Mouse (Mus musculus) liver (tissue): ENCODE results near the gene Purb.
A peak's percentile ranks its signal among the peaks of the same experiment; 100 is the strongest.
"Not testable (repeated sequence)": the region's sequence is repeated elsewhere in the genome, so short reads cannot be mapped to it uniquely, and the experiment has no call there.

Experiments
- DNase-seq: peaks from one replicate; pipeline ENCODE4 v3.0.0-alpha.2; 2020; ENCODE audit warnings: mixed read lengths

Purb gene

DNA sequence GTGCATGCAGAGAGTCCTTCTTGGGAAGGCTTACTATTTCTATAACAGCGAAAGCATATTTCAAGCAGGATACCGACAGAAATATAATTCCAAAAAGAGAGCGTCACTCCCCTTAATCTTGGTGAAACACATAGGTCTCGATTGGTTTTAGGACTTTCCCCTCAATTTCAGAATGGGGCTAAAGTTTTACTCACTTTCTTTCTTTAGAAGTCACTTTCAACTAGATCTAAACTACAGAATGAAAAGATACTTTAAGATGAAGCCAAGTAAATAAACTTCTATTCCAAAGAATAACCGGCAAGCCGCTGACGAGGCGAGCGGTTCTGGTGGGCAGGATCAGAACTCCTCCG, 32.0 kb downstream of the Purb start:
- DNase-seq: no peak

DNA sequence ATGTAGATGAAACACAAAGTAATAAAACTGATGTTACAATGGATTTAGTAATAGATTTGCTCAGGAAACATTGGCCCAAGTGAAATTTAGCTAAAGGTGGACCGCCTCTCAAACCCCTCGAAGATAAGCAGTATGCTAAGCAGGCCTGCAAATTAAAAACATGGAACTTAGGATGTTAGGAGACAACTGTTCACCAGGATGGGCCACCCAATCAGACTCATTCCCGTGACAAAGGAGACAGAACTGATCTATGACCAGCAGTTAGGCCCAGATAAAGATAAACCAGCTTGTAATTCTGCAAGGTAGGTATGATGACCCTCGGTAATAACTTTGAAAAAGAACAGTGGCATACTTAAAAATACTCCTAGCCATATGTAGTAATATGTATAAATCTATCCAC, 32.6 kb downstream of the Purb start:
- DNase-seq: no peak

DNA sequence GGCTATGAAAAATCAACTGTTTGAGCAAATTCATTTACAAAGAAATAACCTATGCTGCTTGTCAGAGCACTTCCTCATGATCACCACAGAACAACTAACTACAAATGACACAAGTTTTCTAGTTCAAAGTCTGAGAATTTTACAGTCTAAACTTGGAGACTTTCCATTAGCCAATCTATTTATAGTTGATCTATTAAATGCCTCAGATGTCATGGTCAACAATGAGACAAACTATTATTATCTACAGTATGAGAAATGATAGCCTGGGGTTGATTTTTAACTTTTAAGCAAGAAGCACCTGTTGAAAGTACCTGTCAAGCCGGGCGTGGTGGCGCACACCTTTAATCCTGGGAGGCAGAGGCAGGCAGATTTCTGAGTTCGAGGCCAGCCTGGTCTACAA, 33.2 kb downstream of the Purb start:
- no peak for DNase-seq

DNA sequence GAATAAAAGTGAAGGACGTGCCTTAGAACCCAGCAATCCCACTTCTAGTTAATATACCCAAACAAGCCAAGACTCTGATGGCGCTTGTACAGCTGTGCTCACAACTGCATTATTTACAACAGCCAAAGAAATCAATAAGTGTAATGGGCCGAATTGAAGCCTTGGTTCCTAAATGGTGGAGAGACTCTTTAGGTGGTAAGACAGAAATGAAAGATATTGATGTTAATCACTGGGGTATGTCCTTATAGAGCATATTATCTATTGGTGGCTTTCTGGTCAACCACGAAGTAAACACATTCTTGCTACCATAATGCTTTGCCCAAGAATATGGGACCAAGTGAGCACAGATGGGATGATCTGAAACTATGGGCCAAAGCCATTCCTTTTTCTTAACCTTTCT, 35.5 kb downstream of the Purb start:
- DNase-seq: no peak

DNA sequence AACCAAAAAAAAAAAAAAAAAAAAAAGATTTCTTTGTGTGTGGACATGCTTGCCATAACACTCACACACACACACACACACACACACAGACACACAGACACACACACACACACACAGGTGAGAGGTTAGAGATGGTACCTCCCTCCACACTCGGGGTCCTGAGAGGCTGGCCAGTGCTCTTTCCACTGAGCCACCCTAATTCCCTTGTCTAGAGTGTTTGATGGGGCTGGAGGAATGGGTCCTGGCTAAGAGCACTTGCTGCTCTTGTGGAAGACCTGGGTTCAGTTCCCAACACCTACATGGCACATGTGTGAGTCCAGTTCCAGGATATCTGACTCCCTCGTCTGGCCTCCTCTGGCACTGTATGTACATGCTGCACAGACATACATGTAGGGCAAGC, 38.0 kb downstream of the Purb start:
- no peak for DNase-seq

DNA sequence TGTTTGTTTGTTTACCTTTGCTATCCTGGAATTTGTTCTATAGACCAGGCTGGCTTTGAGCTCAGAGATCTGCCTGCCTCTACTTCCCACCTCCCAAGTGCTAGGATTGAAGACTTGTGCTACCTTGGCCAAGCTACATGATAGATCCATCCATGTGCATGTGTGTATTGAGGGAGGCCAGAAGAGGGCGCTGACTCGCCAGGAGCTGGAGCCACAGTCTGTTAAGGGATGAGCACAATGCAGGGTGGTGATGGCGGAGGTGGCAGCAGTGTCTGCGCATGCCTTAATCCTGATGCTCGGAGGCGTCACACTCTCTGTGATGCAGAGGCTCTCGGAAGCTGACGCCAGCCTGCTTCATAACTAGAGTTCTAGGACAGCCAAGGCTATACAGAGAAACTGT, 39.3 kb downstream of the Purb start:
- DNase-seq: peak; percentile 70

DNA sequence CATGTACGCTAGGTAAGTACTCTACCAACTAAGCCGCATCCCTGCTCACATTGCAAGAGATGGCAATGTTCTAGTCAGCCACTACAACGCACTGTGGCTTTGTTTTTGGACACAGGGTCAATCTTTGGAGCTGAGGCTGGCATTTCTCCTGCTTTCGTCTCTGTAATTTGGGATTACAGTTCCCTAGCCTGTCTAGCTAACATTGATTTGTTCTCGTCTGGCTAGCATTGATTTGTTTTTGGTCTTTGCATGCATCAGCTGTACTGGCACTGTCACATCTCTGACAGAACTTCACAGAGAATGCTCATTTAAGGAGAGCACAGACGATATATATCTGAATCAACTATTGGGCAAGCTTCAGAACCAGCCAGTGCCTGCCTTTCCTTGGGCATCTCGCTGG, 45.5 kb downstream of the Purb start:
- no peak for DNase-seq

DNA sequence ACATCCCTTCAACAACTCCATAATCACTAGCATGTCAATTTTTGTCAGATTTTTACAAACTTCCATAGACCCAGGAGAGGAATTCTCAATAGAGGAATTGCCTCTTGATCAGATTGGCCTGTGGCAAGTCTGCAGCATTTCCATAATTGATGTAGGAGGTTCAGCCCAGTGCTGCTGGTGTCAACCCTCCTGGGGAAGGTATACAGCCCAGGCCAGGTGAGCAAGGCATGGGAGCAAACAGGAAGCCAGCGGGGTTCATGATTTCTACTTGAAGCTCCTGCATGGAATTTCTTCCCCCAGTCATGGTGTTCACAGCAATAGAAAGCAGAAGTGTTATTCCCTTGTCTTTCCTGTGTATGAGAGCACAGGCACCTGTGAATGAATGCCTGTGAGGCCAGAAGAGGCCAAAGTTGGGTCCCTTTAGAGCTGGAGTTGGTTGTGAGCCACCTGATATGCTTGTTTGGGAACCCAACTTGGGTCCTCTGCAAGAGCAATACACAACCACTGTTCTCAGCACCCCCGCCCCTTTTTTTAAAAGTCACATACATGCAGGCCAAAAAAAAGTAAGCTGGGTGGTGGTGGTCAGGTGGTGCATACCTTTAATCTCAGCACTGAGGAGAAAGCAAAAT, 54.9 kb downstream of the Purb start:
- DNase-seq: no peak

DNA sequence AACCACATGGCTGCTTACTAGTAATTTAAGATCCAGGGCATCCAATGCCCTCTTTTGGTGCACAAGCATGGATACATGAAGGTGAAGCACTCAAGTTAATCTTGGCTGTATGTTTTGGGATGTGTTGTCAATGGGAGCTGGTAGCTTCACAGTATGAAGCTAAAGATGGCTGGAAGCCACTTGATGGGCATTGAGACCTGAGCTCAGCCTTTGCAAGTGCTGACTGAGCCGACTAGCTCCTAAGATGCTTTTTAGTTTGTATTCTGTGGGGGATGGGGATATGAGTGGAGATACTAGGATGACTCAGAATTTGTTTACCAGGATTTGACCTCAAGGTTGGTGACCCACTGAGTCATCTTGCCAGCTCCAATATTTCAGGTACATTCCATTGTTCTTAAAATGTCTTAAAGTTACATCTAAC, 55.4 kb downstream of the Purb start:
- no peak for DNase-seq

DNA sequence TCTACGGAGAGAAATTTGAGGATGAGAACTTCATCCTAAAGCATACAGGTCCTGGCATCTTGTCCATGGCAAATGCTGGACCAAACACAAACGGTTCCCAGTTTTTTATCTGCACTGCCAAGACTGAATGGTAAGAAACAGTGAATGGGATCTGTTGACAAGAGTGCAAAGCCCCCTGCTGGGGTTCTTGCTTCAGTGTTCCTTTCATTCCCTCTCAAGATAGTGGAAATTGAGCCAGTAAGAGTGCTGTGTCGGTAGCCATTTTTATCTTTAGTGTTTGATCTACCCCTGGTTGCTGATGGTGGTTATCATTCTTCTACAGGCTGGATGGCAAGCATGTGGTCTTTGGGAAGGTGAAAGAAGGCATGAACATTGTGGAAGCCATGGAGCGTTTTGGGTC, 56.6 kb downstream of the Purb start:
- DNase-seq: not testable (repeated sequence)

DNA sequence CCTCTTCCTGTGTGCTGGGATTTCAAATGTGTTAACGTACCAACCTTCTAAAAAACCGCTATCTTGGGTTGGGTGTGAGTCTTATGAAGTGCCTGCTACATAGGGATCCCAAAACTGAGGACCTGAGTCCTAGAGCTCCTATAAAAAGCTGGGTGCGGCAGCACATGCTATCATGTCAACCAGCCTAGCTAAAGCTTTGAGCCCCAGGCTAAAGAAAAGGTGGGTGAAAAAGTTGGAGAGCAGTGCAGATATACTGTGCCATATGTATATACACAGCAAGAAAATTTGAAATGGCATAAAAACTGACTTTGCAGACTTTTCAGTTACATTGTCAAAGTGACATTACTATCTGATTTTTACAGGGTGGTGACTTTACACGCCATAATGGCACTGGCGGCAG, 57.0 kb downstream of the Purb start:
- DNase-seq: no peak
